Mouse (Mus musculus) forebrain, postnatal 0 days (tissue): Measurements from ENCODE around the gene Smim7. TPM values are rescaled to one million over a fixed set of nuclear protein-coding genes. Genes with fewer than 3 reads are reported as not detected.
A peak's percentile ranks its signal among the peaks of the same experiment; 100 is the strongest.

Source experiments
- ATAC-seq: fragments of 200-750 bp; cut with Nextera tagmentation; 2 replicates; pipeline ENCODE4 v1.8.0; 2017; ENCODE audit warnings: mild to moderate bottlenecking, moderate library complexity
- DNase-seq: peaks from one replicate; pipeline ENCODE4 v3.0.0-alpha.2; 2015
- H3K27ac ChIP-seq: fragments of 300-500 bp; sonication (generic); 2 replicates; pipeline ENCODE4 v1.5.1; 2014; ENCODE audit warnings: low read depth, mild to moderate bottlenecking, antibody characterized with exemption, low read length, moderate library complexity, mixed read lengths
- H3K27me3 ChIP-seq: fragments of 300-500 bp; sonication (generic); 2 replicates; pipeline ENCODE4 v1.6.1; 2014; ENCODE audit warnings: mild to moderate bottlenecking, low read length, mixed read lengths; ENCODE audit not compliant: insufficient read depth
- H3K36me3 ChIP-seq: fragments of 300-500 bp; sonication (generic); 2 replicates; pipeline ENCODE4 v1.6.1; 2014; ENCODE audit warnings: mild to moderate bottlenecking, moderate library complexity; ENCODE audit not compliant: insufficient read depth
- H3K4me1 ChIP-seq: fragments of 300-500 bp; sonication (generic); 2 replicates; pipeline ENCODE4 v1.6.1; 2014; ENCODE audit warnings: antibody characterized with exemption; ENCODE audit not compliant: insufficient read depth
- H3K4me2 ChIP-seq: fragments of 300-500 bp; sonication (generic); 2 replicates; pipeline ENCODE4 v1.6.1; 2014; ENCODE audit warnings: low read depth, mild to moderate bottlenecking, moderate library complexity
- H3K4me3 ChIP-seq: fragments of 300-500 bp; sonication (generic); 2 replicates; pipeline ENCODE4 v1.5.1; 2014; ENCODE audit warnings: low read depth, low read length, mixed read lengths
- H3K9ac ChIP-seq: fragments of 300-500 bp; sonication (generic); 2 replicates; pipeline ENCODE4 v1.6.1; 2014; ENCODE audit warnings: mild to moderate bottlenecking
- H3K9me3 ChIP-seq: fragments of 300-500 bp; sonication (generic); 2 replicates; pipeline ENCODE4 v1.6.1; 2016; ENCODE audit warnings: low read length
- CTCF ChIP-seq: sonication (generic); IDR thresholded peaks from 2 replicates; pipeline ENCODE4 v1.5.1; 2016; ENCODE audit warnings: antibody characterized with exemption, control low read depth, low read depth
- WGBS: fragments of 180-500 bp; shearing (Covaris S2); extraction: QIAGEN DNeasy Blood & Tissue Kit; methylation state at CpG from one replicate; pipeline ENCODE4 v1.1.7; 2014; 5-methylcytosine and 5-hydroxymethylcytosine counted together
- polyA plus RNA-seq: library from polyadenylated mRNA; unstranded; fragments of >200 nt; fragmentation: Nextera tagmentation; extraction: Ambion mirVana; gene quantifications from 2 replicates; pipeline ENCODE4 v1.2.1, GENCODE M21; 2015
- total RNA-seq: library from RNA; depleted of rRNA; stranded (reverse); fragments of >200 nt; gene quantifications from 2 replicates; pipeline ENCODE4 v1.2.3, GENCODE M21; 2014

The Smim7 gene
- total and polyA plus RNA-seq, 2 experiments from 2014 or later: 117 to 151 TPM

- DNase-seq: no peak
- no peaks in the 10 kb centered on the region for H3K4me1 ChIP-seq
- 84% methylated on average over 7 of the region's 7 CpGs for WGBS
- H3K4me3 ChIP-seq: no peak overlapping the region
- no peak for ATAC-seq
- H3K4me2 ChIP-seq: no peak overlapping the region
- no peaks in the 10 kb centered on the region for H3K27me3 ChIP-seq
- no peaks in the 10 kb centered on the region for H3K9me3 ChIP-seq
- H3K36me3 ChIP-seq: no peaks in the 10 kb centered on the region
- TF ChIP-seq CTCF: no peak
- H3K9ac ChIP-seq: no peak overlapping the region
- no peak overlapping the region for H3K27ac ChIP-seq
Observed at GRCm38 (mm10) chr8:72583056-72583771, 12.3 kb upstream of the Smim7 start.

GRCm38 (mm10) chr8:72579374-72579773 is 8.5 kb upstream of the Smim7 start:
- Histone ChIP-seq H3K27me3 (no peaks in the 10 kb centered on the region), H3K36me3 (no peaks in the 10 kb centered on the region), H3K4me2 (no peak overlapping the region), H3K9me3 (no peaks in the 10 kb centered on the region), H3K9ac (no peak overlapping the region), H3K27ac (no peak overlapping the region), H3K4me1 (no peaks in the 10 kb centered on the region), H3K4me3 (no peak overlapping the region)
- 64% methylated on average over 9 of the region's 9 CpGs for WGBS
- ATAC-seq (no peak), DNase-seq (no peak)
- TF ChIP-seq CTCF: no peak

GRCm38 (mm10) chr8:72577941-72578340 is 7.1 kb upstream of the Smim7 start:
- Histone ChIP-seq H3K4me3 (no peak overlapping the region), H3K27me3 (no peaks in the 10 kb centered on the region), H3K27ac (no peak overlapping the region), H3K4me1 (peaks cover under 1% of the 10 kb centered on the region; the same call in 1 of the 2 replicates), H3K9me3 (no peaks in the 10 kb centered on the region), H3K9ac (no peak overlapping the region), H3K36me3 (no peaks in the 10 kb centered on the region), H3K4me2 (no peak overlapping the region)
- ATAC-seq: no peak
- 68% methylated on average over 1 of the region's 1 CpGs for WGBS
- TF ChIP-seq CTCF: no peak
- DNase-seq: no peak

GRCm38 (mm10) chr8:72577266-72577665 is 6.4 kb upstream of the Smim7 start:
- no peak overlapping the region for H3K4me3 ChIP-seq
- no peak overlapping the region for H3K27ac ChIP-seq
- no peak overlapping the region for H3K4me2 ChIP-seq
- ATAC-seq: no peak
- H3K9ac ChIP-seq: no peak overlapping the region
- no peaks in the 10 kb centered on the region for H3K9me3 ChIP-seq
- WGBS: 74% methylated on average over 3 of the region's 3 CpGs
- H3K36me3 ChIP-seq: no peaks in the 10 kb centered on the region
- no peak for TF ChIP-seq CTCF
- H3K27me3 ChIP-seq: no peaks in the 10 kb centered on the region
- no peak for DNase-seq
- peaks cover 8% of the 10 kb centered on the region; the same call in 1 of the 2 replicates for H3K4me1 ChIP-seq

DNA sequence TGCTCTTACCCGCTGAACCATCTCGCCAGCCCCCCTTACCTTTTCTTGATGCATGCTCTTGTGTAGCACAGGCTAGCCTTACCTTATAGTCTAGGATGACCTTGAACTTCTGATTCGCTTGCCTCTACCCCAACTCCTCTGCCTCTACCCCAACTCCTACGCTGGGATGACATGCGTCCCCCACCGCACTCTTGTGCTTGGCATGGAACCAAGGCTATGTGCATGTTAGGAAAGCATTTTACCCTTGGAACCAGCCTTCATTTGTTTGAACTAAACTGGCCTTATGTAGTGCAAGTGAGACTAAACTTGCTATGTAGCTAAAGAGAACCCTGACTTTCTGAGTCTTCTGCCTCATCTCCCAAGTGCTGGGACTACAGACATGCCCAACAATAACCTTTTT is 5.0 kb upstream of the Smim7 start:
- peaks cover 8% of the 10 kb centered on the region; the same call in 1 of the 2 replicates for H3K4me1 ChIP-seq
- ATAC-seq (no peak), DNase-seq (no peak)
- WGBS: 94% methylated on average over 6 of the region's 6 CpGs
- H3K4me3 ChIP-seq: no peak overlapping the region
- no peaks in the 10 kb centered on the region for H3K27me3 ChIP-seq
- no peak overlapping the region for H3K9ac ChIP-seq
- H3K4me2 ChIP-seq: no peak overlapping the region
- H3K27ac ChIP-seq: no peak overlapping the region
- no peaks in the 10 kb centered on the region for H3K36me3 ChIP-seq
- H3K9me3 ChIP-seq: no peaks in the 10 kb centered on the region
- TF ChIP-seq CTCF: no peak

DNA sequence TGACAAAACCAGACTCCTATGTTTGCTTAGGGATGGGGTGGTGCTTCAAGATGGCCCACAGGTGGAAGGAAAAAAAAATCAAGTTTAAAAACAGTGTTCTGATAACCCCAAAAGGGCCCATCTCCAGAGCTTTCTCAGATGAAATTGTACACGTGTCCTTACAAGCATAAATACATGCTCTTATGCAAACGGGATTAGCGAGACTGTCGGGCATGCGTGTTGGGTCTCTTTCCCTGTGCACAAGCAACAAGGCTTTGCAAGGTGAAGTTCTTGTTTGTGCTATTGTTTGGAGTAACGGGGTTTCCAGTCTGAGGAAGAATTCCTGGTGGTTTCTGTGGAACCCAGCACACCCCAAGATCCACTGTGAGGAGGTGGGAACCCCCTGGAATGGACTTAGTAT is 2.6 kb upstream of the Smim7 start:
- peak overlapping the region; percentile 91; the same call in 1 of the 2 replicates for H3K4me2 ChIP-seq
- H3K27me3 ChIP-seq: no peaks in the 10 kb centered on the region
- H3K27ac ChIP-seq: no peak overlapping the region
- DNase-seq (no peak), ATAC-seq (no peak)
- no peak overlapping the region for H3K9ac ChIP-seq
- TF ChIP-seq CTCF: no peak
- no peak overlapping the region for H3K4me3 ChIP-seq
- 68% methylated on average over 6 of the region's 6 CpGs for WGBS
- H3K9me3 ChIP-seq: no peaks in the 10 kb centered on the region
- H3K36me3 ChIP-seq: peaks cover 6% of the 10 kb centered on the region
- H3K4me1 ChIP-seq: peaks cover 13% of the 10 kb centered on the region

DNA sequence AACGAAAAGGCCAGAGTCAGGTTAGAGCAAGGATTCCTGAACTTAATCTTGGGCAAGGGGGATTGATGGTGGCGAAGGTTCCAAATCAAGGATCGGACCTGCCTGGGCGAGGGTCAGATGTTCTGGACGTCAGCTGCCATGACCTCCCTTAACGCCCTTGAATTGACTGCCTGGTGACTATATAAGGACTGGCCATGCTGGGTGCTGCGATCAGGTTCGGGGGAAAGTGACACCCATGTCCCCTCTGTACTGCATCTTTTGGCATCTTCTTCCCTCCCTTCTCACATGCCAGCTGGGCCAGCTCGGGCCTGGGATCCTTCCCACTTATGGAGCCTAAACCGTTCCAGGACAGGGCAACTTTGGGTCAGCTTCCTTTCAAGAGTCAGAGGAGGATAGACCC is 1.6 kb upstream of the Smim7 start:
- Histone ChIP-seq H3K27me3 (no peaks in the 10 kb centered on the region), H3K4me2 (peak overlapping the region; percentile 91), H3K27ac (no peak overlapping the region), H3K4me1 (peaks cover 13% of the 10 kb centered on the region), H3K9ac (peak overlapping the region; percentile 62), H3K4me3 (peak overlapping the region; percentile 70), H3K9me3 (no peaks in the 10 kb centered on the region), H3K36me3 (peaks cover 15% of the 10 kb centered on the region)
- DNase-seq (no peak), ATAC-seq (no peak)
- 2% methylated on average over 10 of the region's 10 CpGs for WGBS
- TF ChIP-seq CTCF: no peak
